Mouse (Mus musculus) spleen, postnatal 36 days (tissue): Measurements from ENCODE around the gene Twsg1.
"Not testable (repeated sequence)": the region's sequence is repeated elsewhere in the genome, so short reads cannot be mapped to it uniquely, and the experiment has no call there.

Source experiments
- DNase-seq, 2 experiments: peaks; one replicate each; pipeline ENCODE4 v3.0.0; 2022; ENCODE audit warnings: low spot score in 2 of 2, mixed read lengths in 1 of 2

Gene Twsg1

DNA sequence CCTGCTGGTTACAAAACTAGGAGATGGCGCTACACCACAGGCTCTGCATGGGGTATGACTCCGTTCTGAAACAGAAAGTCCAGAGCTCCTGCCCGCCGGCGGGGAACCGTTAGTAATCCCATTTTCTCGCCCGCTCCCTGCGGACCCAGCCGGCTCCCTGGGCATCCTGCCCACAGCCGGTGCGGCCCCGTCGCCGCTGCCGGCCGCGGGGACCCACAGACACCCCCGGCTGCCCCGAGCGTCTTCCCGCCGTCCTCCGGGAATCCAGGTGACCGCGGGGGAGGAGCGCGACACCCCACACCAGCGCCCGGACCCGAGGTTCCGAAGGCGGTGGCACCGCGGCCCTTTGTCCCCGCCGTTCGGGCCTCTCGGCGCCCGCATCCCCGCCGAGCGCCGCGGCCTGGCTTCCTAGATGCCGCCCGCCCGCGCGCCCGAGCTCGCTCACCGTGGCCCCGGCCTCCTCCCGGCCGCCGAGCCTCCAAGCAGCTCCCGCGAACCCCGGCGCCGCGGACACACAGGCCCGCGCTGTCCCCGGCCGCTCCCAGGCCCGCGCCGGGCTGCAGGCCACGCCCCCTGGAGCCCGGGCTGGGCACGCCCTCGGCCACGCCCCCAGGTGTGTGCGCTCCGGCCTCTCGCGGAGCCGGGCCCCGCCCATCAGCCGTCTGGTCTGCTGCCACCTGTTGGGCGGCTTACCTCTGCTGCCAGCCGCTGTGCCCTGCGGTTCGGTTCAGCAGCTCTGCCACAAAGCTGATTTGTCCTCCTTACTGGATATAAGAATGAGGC, at the start of gene Twsg1:
Gene Twsg1 (minus strand): TSS at position 605 of the 783 bp plus-strand sequence.
- peak; percentile 94 to 95 for DNase-seq

- DNase-seq, result peak in 1 of 2 experiments; percentile 6
Observed at GRCm38 (mm10) chr17:65988151-65988820, 37.3 kb upstream of the Twsg1 start.

- DNase-seq, result not testable (repeated sequence)
Observed at GRCm38 (mm10) chr17:65976720-65977119, 25.7 kb upstream of the Twsg1 start.

- DNase-seq, result no peak
Observed at GRCm38 (mm10) chr17:65967751-65968150, 16.7 kb upstream of the Twsg1 start.

DNA sequence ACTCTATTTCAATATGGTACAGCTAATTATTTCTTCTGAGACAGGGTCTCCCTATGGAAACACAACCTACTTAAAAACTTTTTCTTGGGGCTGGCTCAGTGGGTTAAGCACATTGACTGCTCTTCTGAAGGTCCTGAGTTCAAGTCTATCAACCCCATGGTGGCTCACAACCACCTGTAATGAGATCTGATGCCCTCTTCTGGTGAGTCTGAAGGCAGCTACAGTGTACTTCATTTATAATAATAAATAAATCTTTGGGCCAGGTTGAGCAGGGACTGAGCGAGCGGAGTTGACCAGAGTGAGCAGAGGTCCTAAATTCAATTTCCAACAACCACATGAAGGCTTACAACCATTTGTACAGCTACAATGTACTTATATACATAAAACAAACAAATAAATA, 11.2 kb upstream of the Twsg1 start:
- DNase-seq, result no peak

GRCm38 (mm10) chr17:65961606-65962136, 10.6 kb upstream of the Twsg1 start:
- DNase-seq, result no peak

- DNase-seq, result no peak
Observed at GRCm38 (mm10) chr17:65959011-65959410, 8.0 kb upstream of the Twsg1 start.

- no peak for DNase-seq
Observed at GRCm38 (mm10) chr17:65958366-65958765, 7.3 kb upstream of the Twsg1 start.

- no peak for DNase-seq
Observed at GRCm38 (mm10) chr17:65957782-65958325, 6.8 kb upstream of the Twsg1 start.

DNA sequence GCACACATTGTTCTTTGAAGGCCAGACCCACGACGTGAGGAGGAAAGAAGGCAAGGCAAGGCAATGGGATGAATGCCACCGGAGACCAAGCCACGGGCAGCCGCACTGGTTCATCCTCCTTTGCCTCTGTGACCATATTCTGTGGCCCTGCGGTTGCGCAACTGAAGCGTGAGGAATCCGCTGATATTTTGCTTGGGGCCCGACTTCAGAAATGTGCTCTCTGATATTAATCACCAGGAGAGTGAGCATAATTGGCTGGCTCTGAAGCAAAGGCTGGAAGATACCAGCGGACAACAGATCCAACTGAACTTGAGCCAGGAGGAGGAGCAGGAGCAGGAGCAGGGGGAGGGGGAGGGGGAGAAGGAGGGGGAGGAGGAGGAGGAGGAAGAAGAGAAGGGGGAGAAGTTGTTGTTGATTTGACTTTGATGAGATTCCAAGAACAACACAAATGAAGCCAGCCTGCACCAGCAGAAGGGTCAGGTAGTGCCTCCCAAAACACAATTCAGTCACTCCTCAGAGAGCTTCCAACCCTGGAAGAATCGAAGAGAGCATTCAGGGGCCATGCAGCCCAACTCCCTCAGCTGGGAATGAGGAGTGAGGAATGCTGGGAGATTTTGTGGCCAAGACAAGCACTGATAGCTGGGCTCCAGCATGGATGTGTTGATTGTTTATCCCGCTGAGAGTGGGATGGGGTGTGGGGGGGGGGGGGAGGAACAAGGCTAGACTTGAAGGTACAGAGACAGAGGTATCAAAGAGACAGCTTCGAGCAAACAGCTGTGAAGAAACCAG, 6.2 kb upstream of the Twsg1 start:
- DNase-seq, result no peak

- no peak for DNase-seq
Observed at GRCm38 (mm10) chr17:65956140-65956539, 5.1 kb upstream of the Twsg1 start.

- DNase-seq, result no peak
Observed at GRCm38 (mm10) chr17:65953959-65954358, 2.9 kb upstream of the Twsg1 start.

DNA sequence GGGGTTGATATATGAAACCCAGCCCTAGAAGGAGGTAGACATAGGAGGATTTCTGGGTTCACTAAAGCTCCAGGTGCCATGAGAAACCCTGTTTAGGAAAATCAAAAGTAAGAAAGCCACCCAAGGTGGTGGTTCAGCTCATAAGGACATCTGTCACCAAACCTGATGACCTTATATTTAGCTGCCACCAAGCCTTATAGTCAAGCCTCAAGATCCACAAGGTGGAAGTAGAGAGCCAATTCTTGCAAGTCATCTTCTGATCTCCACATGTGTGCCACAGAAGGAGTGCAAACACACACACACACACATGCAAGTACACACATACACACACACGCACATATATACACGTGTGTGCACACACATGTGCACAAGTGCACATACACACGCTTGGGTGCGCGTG, 1.1 kb upstream of the Twsg1 start:
- DNase-seq, result peak in 1 of 2 experiments; percentile 17

- DNase-seq, result no peak
Observed at GRCm38 (mm10) chr17:65950183-65950582, 843 bp downstream of the Twsg1 start.

DNA sequence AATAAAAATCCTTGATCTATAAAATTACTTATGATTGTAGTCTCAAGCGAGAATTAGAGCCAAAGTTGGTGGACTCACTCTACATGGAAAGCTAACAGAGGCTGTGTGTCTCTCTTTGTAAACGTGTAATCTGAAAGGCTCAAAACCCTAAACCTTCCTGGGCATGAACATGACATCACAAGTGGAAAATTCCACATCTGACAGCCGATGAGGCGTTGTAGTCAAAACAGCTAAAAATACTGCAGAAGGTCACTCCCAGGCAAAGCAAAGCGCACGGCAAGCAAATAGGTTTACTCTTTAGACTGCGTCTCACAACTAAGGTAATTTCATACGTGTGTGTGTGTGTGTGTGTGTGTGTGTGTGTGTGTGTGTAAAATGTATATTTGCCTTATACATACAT, 3.7 kb downstream of the Twsg1 start:
- DNase-seq, result peak; percentile 13 to 21

DNA sequence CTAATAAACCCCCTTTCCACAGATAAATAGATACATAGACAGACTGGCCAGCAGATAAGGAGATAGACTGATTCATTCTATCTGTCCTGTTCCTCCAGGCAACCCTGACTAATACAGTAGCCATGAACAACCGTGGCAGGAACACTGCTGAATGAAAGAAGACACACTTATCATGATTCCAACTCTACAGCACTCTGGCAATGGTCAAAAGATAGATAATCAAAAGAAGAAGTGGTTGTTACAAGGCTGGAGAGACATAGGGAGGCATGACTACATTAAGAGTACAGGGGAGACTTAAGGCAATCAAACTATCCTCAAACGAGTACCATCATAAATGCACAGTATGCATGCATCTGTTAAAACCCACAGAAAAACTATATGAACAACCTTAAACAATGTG, 5.6 kb downstream of the Twsg1 start:
- no peak for DNase-seq

GRCm38 (mm10) chr17:65942394-65942793, 8.6 kb downstream of the Twsg1 start:
- DNase-seq, result no peak

GRCm38 (mm10) chr17:65941275-65941674, 9.8 kb downstream of the Twsg1 start:
- no peak for DNase-seq

DNA sequence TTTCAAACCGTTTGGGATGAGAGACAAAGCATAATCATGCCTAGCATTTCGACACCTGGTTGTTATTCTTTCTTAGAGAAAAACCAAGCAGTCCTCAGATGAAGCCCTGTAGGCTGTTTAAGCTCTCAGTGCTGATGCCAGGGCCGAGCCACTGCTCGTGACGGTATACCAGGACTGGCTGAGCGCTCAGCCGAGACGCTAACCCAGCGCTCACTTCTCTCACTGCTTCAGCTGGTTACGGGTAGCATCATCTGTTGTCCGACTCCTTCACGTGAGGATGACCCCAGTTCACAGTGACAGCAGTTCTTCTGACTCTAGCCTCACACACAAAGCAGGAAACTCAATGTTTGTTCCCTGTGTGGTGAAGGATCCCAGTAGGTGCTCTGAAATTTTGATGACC, 10.8 kb downstream of the Twsg1 start:
- DNase-seq, result no peak

- DNase-seq, result no peak
Observed at GRCm38 (mm10) chr17:65939461-65940192, 11.4 kb downstream of the Twsg1 start.

- DNase-seq, result no peak
Observed at GRCm38 (mm10) chr17:65937671-65938070, 13.4 kb downstream of the Twsg1 start.
